Mouse (Mus musculus) lung, postnatal 4 days (tissue): ENCODE measurements around the gene I830077J02Rik.

Source experiments
- DNase-seq, 2 experiments: peaks; one replicate each; pipeline ENCODE4 v3.0.0; 2021

Gene I830077J02Rik

DNA sequence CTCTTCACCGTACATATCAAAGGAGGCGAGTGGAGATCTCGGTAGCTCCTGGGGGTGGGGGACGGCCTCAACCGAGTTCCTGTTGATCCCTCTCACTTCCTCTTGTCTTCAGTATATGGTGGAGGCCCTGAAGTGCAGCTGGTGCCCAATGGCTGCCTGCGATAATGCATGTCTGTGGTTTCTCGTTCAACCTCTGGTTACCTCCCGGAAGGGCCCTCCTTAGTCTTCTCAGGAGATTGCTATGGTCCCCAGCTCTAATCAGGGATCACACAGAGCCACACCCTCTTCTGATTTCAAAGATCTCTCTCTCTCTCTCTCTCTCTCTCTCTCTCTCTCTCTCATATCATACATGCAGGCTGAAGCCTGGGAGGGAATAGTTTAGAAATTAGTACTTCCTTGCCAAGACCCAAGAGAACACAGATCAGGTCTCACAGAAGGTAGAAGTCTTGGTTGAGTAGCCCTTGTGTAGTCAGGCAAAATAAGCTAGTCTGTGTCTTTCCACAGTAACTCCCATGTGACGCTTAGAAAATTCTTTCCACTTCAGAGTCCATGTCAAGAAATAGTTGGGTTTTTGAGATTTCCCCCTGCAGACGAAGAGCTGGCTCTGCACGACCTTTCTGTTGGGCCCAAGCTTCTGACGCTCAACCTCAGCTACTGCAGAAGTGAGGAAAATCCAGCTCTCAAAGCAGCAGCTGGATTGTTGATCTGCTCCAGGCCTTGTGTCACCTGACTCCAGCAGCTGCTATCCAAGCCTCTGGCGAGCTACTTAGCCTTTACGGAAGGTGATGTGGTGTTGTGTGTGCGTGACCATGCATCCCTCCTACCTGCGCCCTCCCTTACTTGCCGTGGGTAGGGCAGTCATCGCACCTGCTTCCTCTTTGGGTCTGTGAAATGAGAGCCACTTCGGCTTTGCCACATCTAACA is 39.6 kb downstream of the I830077J02Rik start:
- peak; percentile 61 to 70 for DNase-seq

DNA sequence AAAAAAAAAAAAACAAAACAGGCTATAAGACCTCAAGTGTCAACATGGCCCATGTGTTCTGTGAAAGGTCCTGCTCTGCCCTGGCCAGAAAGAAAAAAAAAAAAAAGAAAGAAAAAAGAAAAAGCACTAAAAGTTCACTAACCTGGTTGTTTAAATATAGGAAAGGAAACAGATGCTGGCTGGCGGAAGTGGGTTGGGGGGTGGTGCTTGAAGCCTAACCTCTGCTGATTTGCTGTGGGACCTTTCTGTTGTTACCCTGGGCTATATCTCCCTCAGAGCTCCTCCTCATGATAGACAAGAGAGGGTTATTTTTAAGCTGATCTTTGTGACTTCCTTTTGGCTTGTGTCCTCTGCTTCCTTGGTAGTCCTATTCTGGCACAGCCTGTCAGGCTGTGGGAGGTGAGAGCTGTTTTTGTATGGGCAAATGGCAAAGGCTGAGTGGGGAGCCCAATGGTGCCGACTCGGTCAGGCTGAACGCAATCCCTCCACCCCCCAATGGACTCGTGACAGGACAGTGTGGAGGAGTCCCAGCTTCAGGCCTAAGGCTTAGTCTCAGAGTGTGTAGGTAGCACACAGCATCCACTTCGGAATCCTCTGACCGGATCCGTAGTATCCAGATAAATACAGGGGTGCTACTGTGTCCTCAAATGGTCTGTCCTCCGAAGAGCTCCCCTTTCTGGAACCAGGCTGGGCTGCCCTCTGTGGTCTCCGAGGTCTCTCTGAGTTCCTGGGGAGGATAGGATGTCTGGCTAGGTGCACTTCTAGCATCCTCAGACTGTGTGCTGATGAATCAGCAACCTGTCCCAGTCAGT is 40.5 kb downstream of the I830077J02Rik start:
- DNase-seq, result peak; percentile 65 to 71

DNA sequence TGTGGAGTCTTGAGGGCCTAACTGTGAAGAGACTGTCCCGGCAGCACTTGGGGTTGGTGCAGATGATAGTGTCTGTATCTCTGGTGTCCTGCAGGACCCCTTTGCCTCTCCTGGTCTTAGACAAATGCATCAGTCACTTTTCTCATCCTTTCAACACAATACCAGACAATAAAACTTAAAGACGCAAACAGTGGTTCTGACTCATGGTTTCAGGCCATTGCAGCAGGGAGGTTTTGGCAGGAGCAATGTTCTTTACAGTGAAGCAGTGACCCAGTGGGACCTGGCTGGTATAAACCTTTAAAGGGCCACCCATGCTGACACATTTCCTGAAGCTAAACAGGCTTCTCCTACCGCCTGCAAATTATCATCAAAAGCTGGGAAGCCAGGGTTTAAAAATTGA is 41.3 kb downstream of the I830077J02Rik start:
- no peak for DNase-seq

DNA sequence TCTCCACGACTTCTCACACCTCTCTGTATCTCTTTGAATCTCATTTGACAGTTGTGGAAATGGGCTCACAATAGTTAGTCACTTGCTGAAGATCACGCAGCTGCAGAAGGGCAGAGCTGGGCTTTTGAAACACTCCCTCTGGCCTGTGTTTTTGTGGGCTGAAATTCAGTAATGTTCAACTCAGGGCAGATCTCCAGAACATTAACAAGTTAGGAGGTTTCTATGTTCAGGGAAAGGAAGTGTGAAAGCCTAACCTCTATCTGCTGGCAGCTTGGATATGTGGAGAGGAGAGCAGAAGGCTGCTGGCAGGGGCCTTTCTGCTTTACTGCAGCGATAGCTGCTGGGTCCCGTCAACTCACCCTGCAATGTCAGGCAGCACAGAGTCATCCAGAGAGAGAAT is 42.2 kb downstream of the I830077J02Rik start:
- no peak for DNase-seq

DNA sequence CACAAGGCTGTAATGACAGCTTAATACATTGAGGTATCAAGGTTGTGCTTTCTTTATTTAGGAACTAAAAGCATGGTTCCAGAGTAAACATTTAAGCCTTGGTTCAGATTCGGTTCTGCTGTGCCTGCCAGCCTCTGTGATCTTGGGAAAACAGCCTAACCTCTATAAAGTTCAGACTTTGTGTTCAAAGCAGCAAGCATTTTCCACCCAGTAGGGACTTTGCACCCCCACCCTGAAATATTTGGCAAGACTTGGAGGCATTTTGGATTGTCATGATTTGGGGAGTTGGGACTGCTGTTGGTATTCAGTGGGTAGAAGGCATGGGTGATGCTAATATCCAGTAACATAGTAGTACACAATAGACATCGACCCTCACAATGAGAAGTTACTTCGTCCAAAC is 43.5 kb downstream of the I830077J02Rik start:
- no peak for DNase-seq

DNA sequence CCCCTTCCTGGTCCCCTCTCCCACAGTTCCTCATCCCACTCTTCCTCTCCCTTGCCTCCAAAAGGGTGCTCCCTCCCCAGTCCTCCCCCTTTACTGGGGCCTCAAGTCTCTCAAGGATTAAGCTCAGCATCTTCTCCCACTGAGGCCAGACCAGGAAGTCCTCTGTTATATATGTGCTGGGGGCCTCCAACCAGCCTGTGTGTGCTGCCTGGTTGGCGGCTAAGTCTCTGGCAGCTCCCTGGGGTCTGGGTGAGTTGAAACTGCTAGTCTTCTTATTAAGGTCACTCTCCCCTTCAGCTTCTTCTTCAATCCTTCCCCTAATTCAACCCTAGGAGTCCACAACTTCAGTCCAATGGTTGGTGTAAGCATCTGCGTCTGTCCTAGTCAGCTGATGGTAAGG is 49.4 kb downstream of the I830077J02Rik start:
- DNase-seq, result no peak

DNA sequence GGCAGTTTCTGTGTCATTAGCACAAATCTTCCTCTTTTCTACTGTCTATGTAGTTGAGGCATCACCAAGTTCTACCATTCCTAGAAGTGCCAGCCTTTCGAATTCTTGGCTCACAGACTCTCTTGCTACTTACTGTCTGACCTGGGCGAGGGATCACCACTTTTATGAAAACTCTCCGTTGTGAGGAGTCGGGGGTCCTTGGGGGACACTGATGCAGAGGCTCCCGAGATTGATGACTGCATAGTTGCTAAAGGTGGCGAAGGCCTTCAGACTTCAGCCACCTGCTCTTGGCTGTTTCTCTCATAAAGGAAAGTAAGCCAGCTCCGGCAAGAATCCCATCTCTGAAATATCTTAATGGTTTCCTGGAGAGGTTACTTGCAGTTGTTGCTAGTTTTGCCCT is 50.4 kb downstream of the I830077J02Rik start:
- DNase-seq, result no peak

DNA sequence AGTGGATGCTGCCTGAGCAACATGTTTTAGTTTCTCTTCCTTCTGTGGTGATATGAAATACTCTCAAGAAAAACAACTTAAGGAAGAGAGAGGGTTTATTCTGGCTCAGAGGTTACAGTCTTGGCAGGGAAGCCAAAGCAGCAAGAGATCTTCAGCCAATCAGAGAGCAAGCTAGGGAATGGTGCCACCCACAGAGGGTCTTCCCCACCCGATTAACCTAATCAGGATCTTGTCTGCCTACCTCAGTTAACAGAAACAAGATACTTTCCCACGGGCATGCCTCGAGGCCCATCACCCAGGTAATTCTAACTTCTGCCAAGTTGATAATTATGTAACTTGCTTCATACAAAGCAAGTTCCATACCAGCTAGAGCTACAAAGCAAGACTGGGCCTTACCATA is 52.0 kb downstream of the I830077J02Rik start:
- no peak for DNase-seq

DNA sequence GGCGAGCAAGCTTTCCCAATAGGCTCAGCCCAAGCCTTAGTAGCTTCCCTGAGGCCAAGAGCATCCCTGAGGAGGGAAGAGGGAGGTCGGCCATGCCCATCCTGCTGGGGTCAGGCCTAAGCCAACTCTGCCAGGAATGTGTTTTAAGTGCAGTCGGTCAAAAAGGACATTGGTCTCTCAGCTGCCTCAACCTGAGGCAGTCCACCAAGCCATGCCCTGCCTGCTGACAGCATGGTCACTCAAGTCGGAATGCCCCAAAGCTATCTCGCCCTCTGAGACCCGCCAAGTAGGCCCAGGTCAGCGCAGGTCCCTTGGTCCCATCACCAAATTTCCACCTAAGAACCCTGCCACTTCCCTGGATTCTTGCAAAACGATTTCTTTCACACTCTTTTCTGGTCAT is 53.7 kb downstream of the I830077J02Rik start:
- no peak for DNase-seq

DNA sequence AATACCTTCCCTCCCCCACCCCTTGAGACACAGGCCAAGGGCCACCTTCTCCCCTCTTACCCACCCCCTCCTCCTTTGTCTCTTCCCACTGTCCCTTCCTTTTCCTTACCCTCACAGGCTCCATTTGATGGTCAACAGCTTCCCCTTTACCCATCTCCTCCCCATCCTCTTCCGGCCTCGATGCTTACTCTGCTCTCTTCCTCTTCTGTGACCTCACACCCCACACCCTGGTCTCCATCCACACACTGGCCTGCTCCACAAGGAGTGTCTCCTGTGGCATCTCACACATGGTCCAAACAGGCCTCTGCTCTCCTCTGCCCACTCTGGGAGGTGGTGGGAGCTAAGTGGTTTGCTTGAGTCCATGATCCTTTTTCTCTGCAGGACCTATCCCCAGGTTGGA is 54.5 kb downstream of the I830077J02Rik start:
- DNase-seq, result peak; percentile 49 to 69

DNA sequence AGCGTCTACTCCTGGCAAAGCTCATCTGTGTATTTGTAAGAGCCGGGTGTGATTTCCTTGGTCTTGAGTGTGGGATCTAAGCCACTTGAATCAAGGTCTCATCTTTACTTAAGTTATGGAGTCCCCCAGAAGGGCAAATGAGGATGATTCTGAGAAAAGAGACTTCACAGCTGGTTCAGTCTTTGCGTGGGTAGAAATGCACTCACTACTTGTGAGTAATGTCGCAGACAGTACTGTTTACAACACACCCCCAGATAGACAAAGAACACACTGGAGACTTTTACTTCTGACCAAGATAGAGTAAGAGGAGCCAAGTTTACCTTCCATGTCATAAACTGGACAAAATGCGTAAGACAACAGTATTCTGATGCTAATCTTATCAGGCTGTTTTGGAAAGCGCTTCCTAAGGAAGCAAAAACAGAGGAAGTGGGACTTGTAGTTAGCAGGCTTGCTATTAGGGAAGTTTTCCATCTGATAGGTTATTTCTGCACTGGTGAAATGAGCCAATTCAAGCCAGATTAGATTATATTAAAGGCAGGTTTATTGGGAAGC is 55.1 kb downstream of the I830077J02Rik start:
- DNase-seq, result no peak

DNA sequence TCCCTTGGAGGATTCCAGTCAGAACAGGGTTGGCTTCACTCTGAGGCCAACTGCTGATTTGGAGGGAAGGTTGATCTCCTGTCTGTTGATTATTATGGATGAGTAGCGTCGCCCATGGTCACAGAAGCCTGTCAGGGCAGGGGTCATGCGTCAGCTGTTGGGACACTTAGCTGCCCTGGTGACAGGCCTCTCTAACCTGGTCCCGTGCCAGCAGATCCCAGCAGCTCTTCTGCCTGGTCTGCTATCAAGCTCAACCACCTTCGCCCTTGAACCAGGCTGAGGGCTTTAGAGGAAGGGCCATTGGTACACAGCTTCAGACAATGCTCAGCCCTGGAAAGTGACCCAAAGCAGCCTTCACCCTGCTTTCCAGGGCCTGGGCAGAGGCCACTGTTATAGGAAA is 56.4 kb downstream of the I830077J02Rik start:
- no peak for DNase-seq
